Mouse (Mus musculus) bone marrow, adult 2 months (tissue): ENCODE data around the gene Gm29423. TPM values are rescaled to one million over a fixed set of nuclear protein-coding genes. Genes with fewer than 3 reads are reported as not detected.
"Not testable (repeated sequence)": the region's sequence is repeated elsewhere in the genome, so short reads cannot be mapped to it uniquely, and the experiment has no call there.

ENCODE experiments used
- H3K27ac ChIP-seq: fragments of 200-500 bp; 2 replicates; pipeline ENCODE4 v1.5.1; 2012; ENCODE audit warnings: low read depth, mild to moderate bottlenecking, control low read depth, inconsistent platforms, low read length; ENCODE audit not compliant: control insufficient read depth, poor library complexity, insufficient read depth
- H3K4me1 ChIP-seq: fragments of 200-500 bp; 2 replicates; pipeline ENCODE4 v1.6.1; 2011; ENCODE audit warnings: low read length; ENCODE audit not compliant: control insufficient read depth, insufficient read depth
- H3K4me3 ChIP-seq: fragments of 200-500 bp; replicated peaks from 2 replicates; pipeline ENCODE3; 2011; ENCODE audit warnings: mild to moderate bottlenecking, low read depth, low read length, control low read depth; ENCODE audit not compliant: control insufficient read depth
- WGBS: fragments of 180-500 bp; shearing (Covaris S2); methylation state at CpG from one replicate; pipeline ENCODE4 v1.1.7; 2018; 5-methylcytosine and 5-hydroxymethylcytosine counted together
- polyA plus RNA-seq: library from polyadenylated mRNA; stranded (reverse); fragments of >200 nt; gene quantifications from 2 replicates; pipeline ENCODE4 v1.2.4, GENCODE M21; 2011; ENCODE audit warnings: low replicate concordance; ENCODE audit not compliant: missing spikeins, insufficient read depth, insufficient read length

Gene Gm29423
- polyA plus RNA-seq, result not detected in 2 replicates

DNA sequence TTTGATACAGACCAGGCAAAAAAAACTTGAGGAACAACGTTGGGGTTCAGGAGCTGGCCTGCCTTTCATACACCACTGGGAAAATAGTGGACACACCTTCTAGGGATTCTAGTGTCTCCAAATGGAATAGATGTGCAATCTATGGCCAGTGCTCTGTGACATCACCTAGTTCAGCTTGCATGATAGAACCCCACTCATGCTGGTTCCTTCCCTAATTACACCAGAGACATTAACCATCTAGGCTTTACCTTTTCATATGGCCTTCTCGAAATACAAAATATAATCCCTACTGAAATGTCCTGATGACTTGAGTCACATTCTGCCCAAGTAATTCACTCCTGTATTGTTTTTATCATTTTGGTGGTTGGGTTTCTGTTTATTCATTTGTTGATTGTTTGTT, at the start of gene Gm29423, which contains the start of gene Gm29644:
Gm29423 (minus strand) TSS at position 101 of the 400 bp plus-strand sequence.
Gm29644 (minus strand) TSS at position 157 of the 400 bp plus-strand sequence.
- not testable (repeated sequence) for H3K4me3 ChIP-seq, H3K4me1 ChIP-seq, H3K27ac ChIP-seq
- WGBS, result no CpG with 5 or more reads among the region's 2 CpGs

DNA sequence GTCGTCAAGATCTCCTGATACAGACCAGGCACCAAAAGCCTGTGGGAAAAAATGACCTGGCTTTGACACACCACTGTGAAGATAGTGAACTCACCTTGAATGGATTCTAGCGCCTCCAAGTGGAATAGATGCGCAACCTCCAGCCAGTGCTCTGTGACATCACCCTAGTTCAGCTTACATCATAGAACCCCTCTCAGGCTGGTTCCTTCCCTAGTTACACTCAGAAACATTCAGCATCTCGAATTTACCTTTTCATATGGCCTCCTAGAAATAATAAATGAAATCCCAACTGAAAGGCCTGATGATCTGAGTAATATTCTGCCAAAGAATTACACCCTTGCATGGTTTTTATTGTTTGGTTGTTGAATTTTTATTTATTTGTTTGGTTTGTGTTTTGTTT, 29.5 kb downstream of the Gm29423 start, which contains the start of gene Gm21118:
Gm21118 (minus strand) TSS at position 101 of the 400 bp plus-strand sequence.
- no CpG with 5 or more reads among the region's 4 CpGs for WGBS
- H3K4me1 ChIP-seq, H3K27ac ChIP-seq, H3K4me3 ChIP-seq: not testable (repeated sequence)

Other genes starting within 250 kb of the Gm29423 start
- gene Gm21118, start 29.6 kb downstream of the Gm29423 start, polyA plus RNA-seq, result not detected in 2 replicates
- gene Gm29644, start 56 bp upstream of the Gm29423 start, polyA plus RNA-seq, result not detected in 2 replicates
- gene Gm20888, start 138.6 kb upstream of the Gm29423 start, polyA plus RNA-seq, result not detected in 2 replicates